Mouse (Mus musculus): ENCODE measurements around the gene Cul4a.

- no peak for TF ChIP-seq POLR2A (IDR thresholded peaks at IDR 0.05; ENCODE audit: insufficient read length, low read depth)
- no peak for TF ChIP-seq USF1 (IDR thresholded peaks at IDR 0.05; ENCODE audit: low read depth)
- TF ChIP-seq POLR2AphosphoS2 (IDR thresholded peaks at IDR 0.05; ENCODE audit: insufficient read length, low read depth): no peak
- TF ChIP-seq MAX (IDR thresholded peaks at IDR 0.05; ENCODE audit: low read depth): no peak
- TF ChIP-seq TCF12 (IDR thresholded peaks at IDR 0.05; ENCODE audit: insufficient read depth, poor library complexity, severe bottlenecking): no peak
- no peak for TF ChIP-seq CEBPB (IDR thresholded peaks at IDR 0.05; ENCODE audit: insufficient read depth, poor library complexity, severe bottlenecking)
- TF ChIP-seq REST (IDR thresholded peaks at IDR 0.05; ENCODE audit: insufficient read depth, insufficient read length): no peak
These were observed 6.5 kb downstream of the Cul4a start for GRCm38 (mm10) chr8:13111917-13112316.
